ENCODE assay signal across 9 mouse cellular contexts in the genomic region with DNA sequence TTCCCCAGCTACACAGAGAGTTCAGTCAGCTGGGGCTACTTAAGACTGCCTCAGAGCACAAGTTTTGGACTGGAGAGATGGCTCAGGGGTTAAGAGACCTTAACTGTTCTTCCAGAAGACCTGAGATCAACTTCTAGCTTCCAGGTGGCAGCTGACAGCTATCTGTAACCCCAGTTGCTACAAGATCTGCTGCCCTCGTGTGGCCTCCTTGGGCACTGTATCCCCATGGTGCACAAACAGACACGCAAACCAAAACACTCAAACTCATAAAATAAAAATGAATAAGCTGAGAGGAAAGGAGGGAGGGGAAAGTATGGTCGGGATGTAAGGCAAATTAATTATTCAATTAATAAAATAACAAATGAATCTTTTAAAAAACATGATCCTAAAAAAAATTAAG. TPM values are rescaled to one million over a fixed set of nuclear protein-coding genes. Genes with fewer than 3 reads are reported as not detected.
DNase-seq lines count a peak whose midpoint lies in the region; ATAC-seq and TF ChIP-seq lines count a peak whose summit lies in the region.
"Had no signal": no experiment of that assay in that cellular context is flagged by ENCODE, and none has a peak within 500 bp of the region (broad histone marks: within the 10 kb centered on the region; RNA-seq: fewer than 3 reads in every experiment).

No protein-coding gene starts in this region.

- H3K4me2 ChIP-seq in liver, embryonic 14.5 days (ENCODE audit: low read depth), result no peak overlapping the region
- H3K4me2 ChIP-seq: midbrain, embryonic 15.5 days had no signal

- no peak for TF ChIP-seq POLR2A in heart, adult 2 months (IDR thresholded peaks at IDR 0.05; ENCODE audit: insufficient read depth, low read depth, low read length)
- TF ChIP-seq POLR2A in thymus, adult 2 months (IDR thresholded peaks at IDR 0.05; ENCODE audit: control insufficient read depth, extremely low read depth, insufficient read depth, low read length, poor library complexity), result no peak

- WGBS in heart, adult 2 months, result 29% methylated on average over 3 of the region's 3 CpGs
- WGBS in thymus, adult 2 months, result 34% methylated on average over 3 of the region's 3 CpGs
- WGBS in liver, embryonic 14.5 days (ENCODE audit: insufficient replicate concordance), result 25% methylated on average over 3 of the region's 3 CpGs

- H3K36me3 ChIP-seq in heart, adult 2 months (ENCODE audit: control insufficient read depth, insufficient read depth, low read length), result no peaks in the 10 kb centered on the region
- no peaks in the 10 kb centered on the region for H3K36me3 ChIP-seq in thymus, adult 2 months (ENCODE audit: control insufficient read depth, insufficient read depth, low read length)
- no peaks in the 10 kb centered on the region for H3K36me3 ChIP-seq in liver, embryonic 14.5 days (replicated peaks; ENCODE audit: control insufficient read depth, insufficient read depth, low read depth)
- H3K36me3 ChIP-seq: midbrain, embryonic 15.5 days had no signal

- H3K4me3 ChIP-seq in heart, adult 2 months, result no peak overlapping the region
- H3K4me3 ChIP-seq in thymus, adult 2 months (ENCODE audit: control insufficient read depth, insufficient read depth, low read length), result no peak overlapping the region
- no peak overlapping the region for H3K4me3 ChIP-seq in liver, embryonic 14.5 days (ENCODE audit: insufficient read depth in 1 of 2, low read depth in 2 of 2, low read length in 2 of 2)
- H3K4me3 ChIP-seq: midbrain, embryonic 15.5 days had no signal

- no peaks in the 10 kb centered on the region for H3K79me2 ChIP-seq in heart, adult 2 months (replicated peaks; ENCODE audit: control insufficient read depth, insufficient read depth, low read length)

- H3K27ac ChIP-seq in heart, adult 2 months, result no peak overlapping the region
- no peak overlapping the region for H3K27ac ChIP-seq in thymus, adult 2 months (ENCODE audit: control insufficient read depth, insufficient read depth, low read length)
- no peak overlapping the region for H3K27ac ChIP-seq in liver, embryonic 14.5 days
- H3K27ac ChIP-seq: midbrain, embryonic 15.5 days had no signal

- DNase-seq in heart, adult 2 months, result no peak
- no peak for DNase-seq in heart, adult 9 months (ENCODE audit: low spot score in 2 of 2)
- peak; percentile 54 for DNase-seq in thymus, adult 2 months
- no peak for DNase-seq in thymus, adult 18-20 months
- no peak for DNase-seq in liver, embryonic 14.5 days (ENCODE audit: low read depth in 3 of 3, low spot score in 3 of 3)
- peak; percentile 24 for DNase-seq in yolk sac, embryonic 10.5 days (ENCODE audit: low spot score)
- DNase-seq in gastrocnemius, adult 8-10 months (ENCODE audit: low spot score in 2 of 2), result no peak

- H3K9me3 ChIP-seq in liver, embryonic 14.5 days (ENCODE audit: control insufficient read depth, low read length), result no peaks in the 10 kb centered on the region
- H3K9me3 ChIP-seq: midbrain, embryonic 15.5 days had no signal

- peak; percentile 69 for TF ChIP-seq CTCF in heart, adult 2 months (IDR thresholded peaks at IDR 0.05)
- TF ChIP-seq CTCF in thymus, adult 2 months (IDR thresholded peaks at IDR 0.05; ENCODE audit: borderline replicate concordance, control insufficient read depth, extremely low read depth, insufficient read depth, low read length, poor library complexity), result no peak; the same call in 1 of the 2 replicates
- TF ChIP-seq CTCF in liver, embryonic 14.5 days (IDR thresholded peaks at IDR 0.05; ENCODE audit: low read depth), result peak; percentile 68

- no peaks in the 10 kb centered on the region for H3K27me3 ChIP-seq in heart, adult 2 months (ENCODE audit: control insufficient read depth, insufficient read depth, low read length)
- no peaks in the 10 kb centered on the region; the same call in 1 of the 2 replicates for H3K27me3 ChIP-seq in thymus, adult 2 months (ENCODE audit: control insufficient read depth, insufficient read depth, low read length)
- H3K27me3 ChIP-seq in liver, embryonic 14.5 days (ENCODE audit: control insufficient read depth, insufficient read depth, low read length), result no peaks in the 10 kb centered on the region

- intact Hi-C loops in heart, adult 2 months (cut with DNase I), result no loop called here

- ATAC-seq in liver, embryonic 14.5 days (ENCODE audit: insufficient read depth), result no peak
- ATAC-seq in frontal cortex, adult (ENCODE audit: low TSS enrichment), result no peak
- ATAC-seq: midbrain, embryonic 15.5 days had no signal

- H3K4me1 ChIP-seq in heart, adult 2 months (ENCODE audit: control insufficient read depth, insufficient read depth, low read length), result no peaks in the 10 kb centered on the region
- H3K4me1 ChIP-seq in thymus, adult 2 months (replicated peaks; ENCODE audit: control insufficient read depth, insufficient read depth, low read length), result no peaks in the 10 kb centered on the region
- peaks cover 0 to 5% of the 10 kb centered on the region in 2 experiments; a peak in 2 of 4 replicates for H3K4me1 ChIP-seq in liver, embryonic 14.5 days (replicated peaks; ENCODE audit: control insufficient read depth in 2 of 2, insufficient read depth in 2 of 2, low read length in 1 of 2)
- H3K4me1 ChIP-seq: midbrain, embryonic 15.5 days had no signal

- no peak overlapping the region for H3K9ac ChIP-seq in heart, adult 2 months (ENCODE audit: low read depth, low read length)
- H3K9ac ChIP-seq in liver, embryonic 14.5 days (replicated peaks), result no peak overlapping the region
- H3K9ac ChIP-seq: midbrain, embryonic 15.5 days had no signal

- no peak for TF ChIP-seq EP300 in heart, adult 2 months (IDR thresholded peaks at IDR 0.05; ENCODE audit: insufficient read depth, low read depth, low read length)
- no peak for TF ChIP-seq EP300 in liver, embryonic 14.5 days (IDR thresholded peaks at IDR 0.05; ENCODE audit: low read depth)

RNA-seq across cellular contexts. Expression of a gene that starts 6.9 kb away (rescaled TPM):
- 1 to 10 TPM; 1.6 to 2.1 TPM for total RNA-seq in heart, adult 2 months (2021)
- 1.8 and 3.2 TPM in 2 replicates for polyA plus RNA-seq in heart, adult 2 months (2012; rRNA removed)
- 14.2 and 15.5 TPM in 2 replicates for polyA plus RNA-seq in thymus, adult 2 months (2012; rRNA removed)
- 2.0 and 2.2 TPM in 2 replicates for polyA plus RNA-seq in liver, embryonic 14.5 days (2012; rRNA removed)
- polyA plus RNA-seq in liver, embryonic 14.5 days (2014; fragmentation: Nextera tagmentation; extraction: Ambion mirVana), result 2.5 and 2.7 TPM in 2 replicates
- total RNA-seq in gastrocnemius, adult 8-10 months (2022), result under 1 TPM in 3 of 4 experiments, not detected in 1; 0.31 to 0.51 (median 0.36) TPM

RNA-seq across cellular contexts. Expression of a gene that starts 34.3 kb away (rescaled TPM):
- under 1 TPM; 0.43 to 0.47 TPM for total RNA-seq in heart, adult 2 months (2021)
- 1.3 and 2.0 TPM in 2 replicates for polyA plus RNA-seq in heart, adult 2 months (2012; rRNA removed)
- polyA plus RNA-seq in thymus, adult 2 months (2012; rRNA removed), result 0.26 TPM in 2 replicates
- polyA plus RNA-seq in liver, embryonic 14.5 days (2012; rRNA removed), result 0.03 and 0.11 TPM in 2 replicates
- polyA plus RNA-seq in liver, embryonic 14.5 days (2014; fragmentation: Nextera tagmentation; extraction: Ambion mirVana), result 0.03 and 0.05 TPM in 2 replicates
- total RNA-seq in gastrocnemius, adult 8-10 months (2022), result under 1 TPM in 2 of 4 experiments, not detected in 2; 0.19 to 0.36 TPM

RNA-seq across cellular contexts. Expression of a gene that starts 36.6 kb away (rescaled TPM):
- total RNA-seq in heart, adult 2 months (2021), result 1 to 10 TPM; 3.1 to 4.2 TPM
- polyA plus RNA-seq in heart, adult 2 months (2012; rRNA removed), result 8.6 and 9.5 TPM in 2 replicates
- 53.5 and 56.7 TPM in 2 replicates for polyA plus RNA-seq in thymus, adult 2 months (2012; rRNA removed)
- 5.5 and 6.0 TPM in 2 replicates for polyA plus RNA-seq in liver, embryonic 14.5 days (2012; rRNA removed)
- polyA plus RNA-seq in liver, embryonic 14.5 days (2014; fragmentation: Nextera tagmentation; extraction: Ambion mirVana), result 4.2 and 5.1 TPM in 2 replicates
- 1 to 10 TPM; 1.5 to 4.5 (median 3.5) TPM for total RNA-seq in gastrocnemius, adult 8-10 months (2022)

RNA-seq across cellular contexts. Expression of a gene that starts 36.8 kb away (rescaled TPM):
- total RNA-seq in heart, adult 2 months (2021), result 10 to 100 TPM; 14.7 to 15.1 TPM
- 8.1 and 13.1 TPM in 2 replicates for polyA plus RNA-seq in heart, adult 2 months (2012; rRNA removed)
- polyA plus RNA-seq in thymus, adult 2 months (2012; rRNA removed), result 49.8 and 53.2 TPM in 2 replicates
- polyA plus RNA-seq in liver, embryonic 14.5 days (2012; rRNA removed), result 7.3 and 12.0 TPM in 2 replicates
- 18.3 and 19.4 TPM in 2 replicates for polyA plus RNA-seq in liver, embryonic 14.5 days (2014; fragmentation: Nextera tagmentation; extraction: Ambion mirVana)
- total RNA-seq in gastrocnemius, adult 8-10 months (2022), result 10 to 100 TPM; 14.1 to 20.5 (median 18.3) TPM

Comparison
In these comparisons a context has a peak if more than half of its experiments do, and no peak if none do; other contexts are left out.
1. DNase-seq: peak in thymus, adult 2 months (single experiment) and yolk sac, embryonic 10.5 days (single experiment); none in heart, adult 2 months (0 of 2), heart, adult 9 months (0 of 2), thymus, adult 18-20 months (0 of 2), liver, embryonic 14.5 days (0 of 3) and gastrocnemius, adult 8-10 months (0 of 2).